Mouse (Mus musculus) kidney, embryonic 16.5 days (tissue): ENCODE measurements around the gene Ntrk3. TPM values are rescaled to one million over a fixed set of nuclear protein-coding genes. Genes with fewer than 3 reads are reported as not detected.
A peak's percentile ranks its signal among the peaks of the same experiment; 100 is the strongest.

ENCODE experiments used
- ATAC-seq: fragments of 200-750 bp; cut with Nextera tagmentation; 2 replicates; pipeline ENCODE4 v1.8.0; 2017; ENCODE audit warnings: moderate TSS enrichment; ENCODE audit not compliant: low FRiP score, low TSS enrichment
- H3K27ac ChIP-seq: fragments of 300-500 bp; sonication (generic); 2 replicates; pipeline ENCODE4 v1.5.1; 2014; ENCODE audit warnings: low read length
- H3K27me3 ChIP-seq: fragments of 300-500 bp; sonication (generic); 2 replicates; pipeline ENCODE4 v1.6.1; 2014; ENCODE audit warnings: low read length, control low read depth, mixed read lengths; ENCODE audit not compliant: insufficient read depth
- H3K36me3 ChIP-seq: fragments of 300-500 bp; sonication (generic); 2 replicates; pipeline ENCODE4 v1.6.1; 2014; ENCODE audit warnings: low read length, control low read depth, mixed read lengths; ENCODE audit not compliant: insufficient read depth
- H3K4me1 ChIP-seq: fragments of 300-500 bp; sonication (generic); 2 replicates; pipeline ENCODE4 v1.6.1; 2014; ENCODE audit warnings: low read length, control low read depth, mixed read lengths; ENCODE audit not compliant: insufficient read depth
- H3K4me2 ChIP-seq: fragments of 300-500 bp; sonication (generic); replicated peaks from 2 replicates; pipeline ENCODE4 v1.6.1; 2014; ENCODE audit warnings: low read depth, low read length
- H3K4me3 ChIP-seq: fragments of 300-500 bp; sonication (generic); 2 replicates; pipeline ENCODE4 v1.5.1; 2014; ENCODE audit warnings: mild to moderate bottlenecking, low read length
- H3K9ac ChIP-seq: fragments of 300-500 bp; sonication (generic); replicated peaks from 2 replicates; pipeline ENCODE4 v1.6.1; 2014; ENCODE audit warnings: low read length
- H3K9me3 ChIP-seq: fragments of 300-500 bp; sonication (generic); 2 replicates; pipeline ENCODE4 v1.6.1; 2016; ENCODE audit warnings: low read length, control low read depth
- WGBS: fragments of 180-500 bp; shearing (Covaris S2); extraction: QIAGEN DNeasy Blood & Tissue Kit; methylation state at CpG from one replicate; pipeline ENCODE4 v1.1.7; 2014; 5-methylcytosine and 5-hydroxymethylcytosine counted together
- polyA plus RNA-seq: library from polyadenylated mRNA; unstranded; fragments of >200 nt; fragmentation: Nextera tagmentation; extraction: Ambion mirVana; gene quantifications from 2 replicates; pipeline ENCODE4 v1.2.1, GENCODE M21; 2015

The Ntrk3 gene
- polyA plus RNA-seq, 1 experiment from 2014 or later: 2.8 TPM

- Histone ChIP-seq H3K36me3 (no peaks in the 10 kb centered on the region), H3K27ac (no peak overlapping the region), H3K4me2 (no peak overlapping the region), H3K9me3 (no peaks in the 10 kb centered on the region), H3K27me3 (peaks cover 31% of the 10 kb centered on the region), H3K4me1 (no peaks in the 10 kb centered on the region), H3K4me3 (no peak overlapping the region), H3K9ac (no peak overlapping the region)
- 40% methylated on average over 7 of the region's 7 CpGs for WGBS
- ATAC-seq: no peak
These were observed 151.9 kb downstream of the Ntrk3 start for GRCm38 (mm10) chr7:78585960-78586359.

GRCm38 (mm10) chr7:78584936-78585335, 152.9 kb downstream of the Ntrk3 start:
- no peak overlapping the region for H3K4me2 ChIP-seq
- 90% methylated on average over 2 of the region's 2 CpGs for WGBS
- H3K36me3 ChIP-seq: no peaks in the 10 kb centered on the region
- no peaks in the 10 kb centered on the region for H3K4me1 ChIP-seq
- peaks cover 42% of the 10 kb centered on the region for H3K27me3 ChIP-seq
- no peak for ATAC-seq
- H3K9me3 ChIP-seq: no peaks in the 10 kb centered on the region
- no peak overlapping the region for H3K4me3 ChIP-seq
- no peak overlapping the region for H3K27ac ChIP-seq
- no peak overlapping the region for H3K9ac ChIP-seq

DNA sequence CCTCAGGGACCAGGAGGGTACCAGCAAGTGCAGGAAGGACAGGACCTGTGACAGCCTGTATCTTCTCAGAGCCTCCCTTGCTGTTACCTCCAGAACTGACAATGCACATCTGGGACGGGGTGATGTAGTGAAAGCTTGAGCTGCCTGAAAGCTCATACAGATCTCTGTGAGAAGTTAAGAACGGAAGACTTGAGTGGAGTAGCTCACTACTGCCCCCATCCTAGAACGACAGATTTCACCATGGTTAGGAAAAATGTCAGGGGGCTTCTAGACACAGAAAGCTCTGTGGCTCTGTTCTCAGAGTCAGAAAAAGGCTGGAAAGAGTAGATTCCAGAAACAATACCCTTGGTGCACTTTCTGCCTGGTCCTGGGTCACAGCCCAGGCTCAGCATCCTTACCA, 153.3 kb downstream of the Ntrk3 start:
- Histone ChIP-seq H3K9ac (no peak overlapping the region), H3K4me1 (0 out of 2 replicates have a peak, but pooled peaks cover under 1% of the 10 kb centered on the region), H3K9me3 (no peaks in the 10 kb centered on the region), H3K4me3 (no peak overlapping the region), H3K4me2 (no peak overlapping the region), H3K27me3 (peaks cover 46% of the 10 kb centered on the region), H3K27ac (no peak overlapping the region), H3K36me3 (no peaks in the 10 kb centered on the region)
- ATAC-seq: no peak
- WGBS: 8% methylated on average over 3 of the region's 3 CpGs

GRCm38 (mm10) chr7:78583678-78584077, 154.1 kb downstream of the Ntrk3 start:
- no peak overlapping the region for H3K27ac ChIP-seq
- H3K4me1 ChIP-seq: peaks cover 9% of the 10 kb centered on the region
- WGBS: 57% methylated on average over 6 of the region's 6 CpGs
- peaks cover 54% of the 10 kb centered on the region for H3K27me3 ChIP-seq
- no peaks in the 10 kb centered on the region for H3K9me3 ChIP-seq
- no peak overlapping the region for H3K9ac ChIP-seq
- no peak for ATAC-seq
- H3K4me2 ChIP-seq: no peak overlapping the region
- H3K4me3 ChIP-seq: no peak overlapping the region
- H3K36me3 ChIP-seq: no peaks in the 10 kb centered on the region

DNA sequence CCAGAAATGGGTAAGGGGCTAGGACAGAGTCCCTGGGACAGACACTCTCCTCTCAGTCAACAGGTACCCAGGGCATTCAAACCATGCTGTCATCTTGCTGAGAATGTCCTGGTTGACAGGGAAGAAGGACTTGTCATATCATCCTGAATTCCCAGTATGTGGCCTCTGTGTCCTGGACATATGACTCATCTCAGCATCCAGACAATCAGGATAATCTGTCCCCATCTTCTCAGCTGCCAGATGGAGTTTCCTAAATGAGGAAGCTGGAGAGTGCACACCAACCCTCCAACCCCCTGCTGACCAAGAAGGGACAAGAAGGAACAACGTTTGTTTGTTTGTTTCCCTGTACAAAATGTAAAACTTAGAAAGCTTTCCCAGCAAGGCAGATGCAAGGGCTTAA, 156.5 kb downstream of the Ntrk3 start:
- Histone ChIP-seq H3K27ac (no peak overlapping the region), H3K9ac (no peak overlapping the region), H3K36me3 (no peaks in the 10 kb centered on the region), H3K4me3 (no peak overlapping the region), H3K4me2 (no peak overlapping the region), H3K9me3 (no peaks in the 10 kb centered on the region), H3K4me1 (peaks cover 10% of the 10 kb centered on the region), H3K27me3 (peaks cover 65% of the 10 kb centered on the region)
- ATAC-seq: no peak
- 42% methylated on average over 1 of the region's 1 CpGs for WGBS

DNA sequence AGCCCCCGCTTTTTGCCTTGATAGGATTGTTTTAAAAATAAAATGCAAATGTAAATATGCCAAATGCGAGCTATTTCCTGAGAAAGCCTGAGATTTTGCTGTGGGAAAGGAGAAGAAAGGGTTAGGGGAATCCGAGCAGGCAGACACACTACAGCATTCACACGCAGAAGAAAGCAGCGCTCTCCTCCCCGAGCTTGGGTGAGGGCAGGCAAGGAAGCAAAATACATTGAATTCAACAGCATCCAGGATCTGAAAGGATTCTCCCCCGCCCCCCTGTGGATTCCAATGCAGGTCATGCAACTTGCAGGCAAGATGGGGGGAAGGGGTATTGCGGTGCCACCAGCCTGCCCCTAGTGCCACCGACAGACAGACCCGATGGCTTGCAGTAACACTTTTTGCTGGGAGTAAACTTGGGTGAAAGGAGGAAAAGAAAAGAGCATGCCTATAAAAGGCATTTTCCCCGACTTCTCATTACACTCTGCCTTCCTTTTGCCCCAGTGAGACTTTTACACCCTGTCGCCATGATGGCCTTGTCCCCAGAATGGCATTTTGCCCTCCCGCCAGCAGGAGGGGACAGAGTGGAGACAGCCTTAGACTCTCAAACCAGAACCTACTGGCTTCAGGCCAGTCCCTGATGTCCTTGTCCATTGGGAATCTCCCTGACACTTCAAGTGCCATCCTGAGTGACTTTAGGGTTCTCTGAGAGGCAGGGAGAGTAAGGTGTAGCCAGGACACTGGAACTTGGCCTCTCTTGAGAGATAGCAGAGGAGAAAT, 158.2 kb downstream of the Ntrk3 start:
- ATAC-seq: no peak
- 5% methylated on average over 13 of the region's 13 CpGs for WGBS
- no peaks in the 10 kb centered on the region for H3K9me3 ChIP-seq
- peak overlapping the region; percentile 54 for H3K4me3 ChIP-seq
- H3K9ac ChIP-seq: no peak overlapping the region
- peaks cover 10% of the 10 kb centered on the region for H3K4me1 ChIP-seq
- no peaks in the 10 kb centered on the region for H3K36me3 ChIP-seq
- H3K4me2 ChIP-seq: peak overlapping the region; percentile 79
- no peak overlapping the region for H3K27ac ChIP-seq
- peaks cover 74% of the 10 kb centered on the region for H3K27me3 ChIP-seq

DNA sequence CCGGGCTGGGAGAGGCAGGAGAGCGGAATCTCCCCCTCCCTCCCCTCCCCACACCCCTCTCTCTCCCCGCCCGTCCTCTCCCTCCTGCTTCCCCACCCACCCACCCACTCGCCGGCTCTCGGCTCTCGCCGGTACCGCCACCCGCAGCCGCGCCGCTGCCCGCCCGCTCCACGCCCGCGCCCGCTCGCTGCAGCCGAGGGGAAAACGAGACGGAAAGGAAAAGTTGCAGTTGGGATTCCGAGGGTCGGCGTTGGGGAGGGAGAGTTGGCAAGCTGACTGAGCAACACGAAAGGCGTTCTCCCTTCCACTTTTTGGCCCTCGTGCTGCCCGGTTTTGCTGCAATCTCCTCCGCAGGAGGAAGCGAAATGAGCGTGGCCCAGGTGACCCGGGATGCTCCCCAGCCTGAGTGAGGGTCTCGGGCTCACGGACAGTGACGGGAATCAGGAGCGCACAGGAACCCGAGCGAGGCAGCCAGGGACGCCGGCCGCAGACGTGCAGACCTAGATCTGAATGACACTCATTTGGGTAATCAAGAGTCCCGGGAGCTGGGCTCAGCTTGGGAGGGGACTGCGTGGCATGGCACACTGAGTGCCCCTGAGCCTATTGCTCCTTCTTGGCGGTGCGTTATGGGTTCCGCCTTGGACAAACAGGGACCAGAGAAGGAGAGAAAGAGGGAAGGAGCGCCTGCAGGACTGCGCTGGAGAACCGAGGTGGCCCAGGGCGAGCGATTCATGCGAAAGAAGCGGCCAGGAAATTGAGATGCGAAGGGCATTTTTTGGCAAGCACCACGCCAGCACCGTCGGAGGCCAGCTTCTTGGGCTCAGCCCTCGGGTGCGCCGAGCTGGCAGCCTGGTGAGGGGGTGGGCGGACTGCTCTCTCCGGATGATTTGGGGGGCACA, 159.1 kb downstream of the Ntrk3 start:
- no peak for ATAC-seq
- peak overlapping the region; percentile 49 for H3K9ac ChIP-seq
- H3K36me3 ChIP-seq: no peaks in the 10 kb centered on the region
- no peak overlapping the region for H3K27ac ChIP-seq
- H3K9me3 ChIP-seq: no peaks in the 10 kb centered on the region
- peak overlapping the region; percentile 54 for H3K4me3 ChIP-seq
- peaks cover 10% of the 10 kb centered on the region for H3K4me1 ChIP-seq
- peaks cover 72% of the 10 kb centered on the region for H3K27me3 ChIP-seq
- peak overlapping the region; percentile 79 for H3K4me2 ChIP-seq
- under 1% methylated on average over 50 of the region's 66 CpGs for WGBS

DNA sequence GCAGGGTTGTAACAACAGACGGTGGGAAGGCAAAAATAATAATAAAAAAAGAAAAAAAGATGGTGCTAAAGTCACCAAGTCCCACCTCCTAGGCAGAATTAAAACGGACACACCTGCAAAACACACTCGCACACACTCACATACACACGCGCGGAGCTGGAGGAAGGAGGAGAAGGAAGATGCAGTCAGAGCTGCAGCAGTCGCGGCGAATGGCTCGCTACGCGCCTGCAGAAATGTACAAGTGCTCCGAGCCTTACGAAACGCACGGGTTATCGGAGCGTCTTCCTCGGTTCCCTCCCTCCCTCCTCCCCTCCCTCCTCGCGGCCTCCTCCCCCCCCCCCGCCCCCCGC, 159.7 kb downstream of the Ntrk3 start:
- Histone ChIP-seq H3K9ac (peak overlapping the region; percentile 49), H3K4me3 (peak overlapping the region; percentile 54), H3K4me1 (peaks cover 10% of the 10 kb centered on the region), H3K4me2 (peak overlapping the region; percentile 79), H3K36me3 (no peaks in the 10 kb centered on the region), H3K27me3 (peaks cover 69% of the 10 kb centered on the region), H3K27ac (no peak overlapping the region), H3K9me3 (no peaks in the 10 kb centered on the region)
- ATAC-seq: peak; percentile 36; the same call in 1 of the 2 replicates
- WGBS: under 1% methylated on average over 20 of the region's 23 CpGs

- peaks cover 64% of the 10 kb centered on the region for H3K27me3 ChIP-seq
- under 1% methylated on average over 48 of the region's 49 CpGs for WGBS
- H3K9me3 ChIP-seq: no peaks in the 10 kb centered on the region
- no peak overlapping the region for H3K27ac ChIP-seq
- peaks cover 10% of the 10 kb centered on the region for H3K4me1 ChIP-seq
- peak overlapping the region; percentile 79 for H3K4me2 ChIP-seq
- H3K4me3 ChIP-seq: peak overlapping the region; percentile 54
- H3K9ac ChIP-seq: peak overlapping the region; percentile 49
- no peaks in the 10 kb centered on the region for H3K36me3 ChIP-seq
- ATAC-seq: peak; percentile 76
These were observed 160.2 kb downstream of the Ntrk3 start for GRCm38 (mm10) chr7:78577462-78578110.
